Mouse (Mus musculus) MEL (cell line): ENCODE measurements around the gene Agpat1.

Experiments
- CTCF ChIP-seq, 3 experiments: IDR thresholded peaks in 2 of 3; conservative IDR thresholded peaks in 1 of 3; 2 replicates each; pipeline ENCODE4 v1.5.1; 2011 to 2012; ENCODE audit warnings: low read length in 3 of 3, low read depth in 2 of 3, mild to moderate bottlenecking in 2 of 3, improper control_type of control experiment in 1 of 3, inconsistent platforms in 1 of 3, mixed read lengths in 1 of 3, moderate library complexity in 1 of 3; ENCODE audit not compliant: control insufficient read depth in 1 of 3, insufficient read depth in 1 of 3, poor library complexity in 1 of 3, severe bottlenecking in 1 of 3
- ELF1 ChIP-seq: IDR thresholded peaks from 2 replicates; pipeline ENCODE4 v1.6.1; 2014; ENCODE audit warnings: low read depth, mild to moderate bottlenecking, inconsistent platforms, low read length, improper control_type of control experiment, moderate library complexity
- EP300 ChIP-seq, 2 experiments: IDR thresholded peaks; 2 replicates each; pipeline ENCODE4 v1.6.1; 2011; ENCODE audit warnings: improper control_type of control experiment in 2 of 2, low read length in 2 of 2, low read depth in 1 of 2, mild to moderate bottlenecking in 1 of 2
- GABPA ChIP-seq: IDR thresholded peaks from 2 replicates; pipeline ENCODE4 v1.6.1; 2012; ENCODE audit warnings: low read depth, mild to moderate bottlenecking, inconsistent platforms, low read length, improper control_type of control experiment, moderate library complexity
- GATA1 ChIP-seq: IDR thresholded peaks from 2 replicates; pipeline ENCODE4 v1.6.1; 2011; ENCODE audit warnings: low read depth, low read length, improper control_type of control experiment
- KAT2A ChIP-seq: conservative IDR thresholded peaks from 2 replicates; pipeline ENCODE4 v1.6.1; 2012; ENCODE audit warnings: low read depth, low read length, improper control_type of control experiment, inconsistent platforms
- MAFK ChIP-seq: IDR thresholded peaks from 2 replicates; pipeline ENCODE4 v1.6.1; 2011; ENCODE audit warnings: low read depth, mild to moderate bottlenecking, low read length, improper control_type of control experiment, borderline replicate concordance
- NELFE ChIP-seq: IDR thresholded peaks from 2 replicates; pipeline ENCODE4 v1.6.1; 2011; ENCODE audit warnings: low read depth, low read length, improper control_type of control experiment
- RCOR1 ChIP-seq: IDR thresholded peaks from 2 replicates; pipeline ENCODE4 v1.6.1; 2012; ENCODE audit warnings: low read depth, mild to moderate bottlenecking, inconsistent platforms, low read length, improper control_type of control experiment
- TAL1 ChIP-seq: IDR thresholded peaks from 2 replicates; pipeline ENCODE4 v1.6.1; 2012; ENCODE audit warnings: mild to moderate bottlenecking, inconsistent platforms, low read length, moderate library complexity, mixed read lengths

- TF ChIP-seq GABPA (no peak), CTCF (IDR thresholded peaks at IDR 0.05 in 2 of 3, conservative IDR thresholded peaks at IDR 0.05 in 1 of 3; ENCODE audit: control insufficient read depth in 1 of 3, insufficient read depth in 1 of 3, low read depth in 2 of 3, low read length in 3 of 3, poor library complexity in 1 of 3, severe bottlenecking in 1 of 3) (no peak), MAFK (no peak), KAT2A (no peak), GATA1 (no peak), TAL1 (no peak), ELF1 (no peak), RCOR1 (no peak), NELFE (no peak), EP300 (IDR thresholded peaks at IDR 0.05; ENCODE audit: low read depth in 1 of 2, low read length in 2 of 2) (no peak)
These were observed 55.3 kb downstream of the Agpat1 start for GRCm38 (mm10) chr17:34659181-34659896.
